Mouse (Mus musculus) midbrain, embryonic 15.5 days (tissue): ENCODE results near the gene BC005624. TPM values are rescaled to one million over a fixed set of nuclear protein-coding genes. Genes with fewer than 3 reads are reported as not detected.
A peak's percentile ranks its signal among the peaks of the same experiment; 100 is the strongest.
"Not testable (repeated sequence)": the region's sequence is repeated elsewhere in the genome, so short reads cannot be mapped to it uniquely, and the experiment has no call there.

Source experiments
- ATAC-seq: fragments of 200-750 bp; cut with Nextera tagmentation; replicated peaks from 2 replicates; pipeline ENCODE4 v1.8.0; 2017; ENCODE audit warnings: moderate TSS enrichment
- H3K27ac ChIP-seq: fragments of 300-500 bp; sonication (generic); 2 replicates; pipeline ENCODE4 v1.5.1; 2015; ENCODE audit warnings: mild to moderate bottlenecking, inconsistent platforms
- H3K27me3 ChIP-seq: fragments of 300-500 bp; sonication (generic); replicated peaks from 2 replicates; pipeline ENCODE4 v1.6.1; 2015; ENCODE audit warnings: inconsistent platforms
- H3K36me3 ChIP-seq: fragments of 300-500 bp; sonication (generic); replicated peaks from 2 replicates; pipeline ENCODE4 v1.6.1; 2015; ENCODE audit warnings: inconsistent platforms
- H3K4me1 ChIP-seq: fragments of 300-500 bp; sonication (generic); 2 replicates; pipeline ENCODE4 v1.6.1; 2015; ENCODE audit warnings: inconsistent platforms
- H3K4me2 ChIP-seq: fragments of 300-500 bp; sonication (generic); 2 replicates; pipeline ENCODE4 v1.6.1; 2015; ENCODE audit warnings: inconsistent platforms, mild to moderate bottlenecking, moderate library complexity
- H3K4me3 ChIP-seq: fragments of 300-500 bp; sonication (generic); 2 replicates; pipeline ENCODE4 v1.5.1; 2015; ENCODE audit warnings: mild to moderate bottlenecking, inconsistent platforms
- H3K9ac ChIP-seq: fragments of 300-500 bp; sonication (generic); 2 replicates; pipeline ENCODE4 v1.6.1; 2015; ENCODE audit warnings: mild to moderate bottlenecking, inconsistent platforms
- H3K9me3 ChIP-seq: fragments of 300-500 bp; sonication (generic); 2 replicates; pipeline ENCODE4 v1.6.1; 2016; ENCODE audit warnings: inconsistent platforms
- WGBS: fragments of 180-500 bp; shearing (Covaris S2); methylation state at CpG from one replicate; pipeline ENCODE4 v1.1.7; 2015; ENCODE audit warnings: mixed read lengths; 5-methylcytosine and 5-hydroxymethylcytosine counted together
- polyA plus RNA-seq: library from polyadenylated mRNA; unstranded; fragments of >200 nt; fragmentation: Nextera tagmentation; extraction: Ambion mirVana; gene quantifications from 2 replicates; pipeline ENCODE4 v1.2.1, GENCODE M21; 2015

The BC005624 gene
- polyA plus RNA-seq, 1 experiment from 2014 or later = 96.4 TPM

- H3K9me3 ChIP-seq = no peaks in the 10 kb centered on the region
- H3K27ac ChIP-seq = no peak overlapping the region
- H3K9ac ChIP-seq = no peak overlapping the region
- H3K36me3 ChIP-seq = peaks cover 49% of the 10 kb centered on the region
- no peak overlapping the region for H3K4me2 ChIP-seq
- H3K27me3 ChIP-seq = no peaks in the 10 kb centered on the region
- H3K4me1 ChIP-seq = peaks cover 20% of the 10 kb centered on the region
- ATAC-seq = no peak
- WGBS = 91% methylated on average over 11 of the region's 11 CpGs
- no peak overlapping the region for H3K4me3 ChIP-seq
Observed at GRCm38 (mm10) chr2:30962570-30963254, 19.3 kb downstream of the BC005624 start.

DNA sequence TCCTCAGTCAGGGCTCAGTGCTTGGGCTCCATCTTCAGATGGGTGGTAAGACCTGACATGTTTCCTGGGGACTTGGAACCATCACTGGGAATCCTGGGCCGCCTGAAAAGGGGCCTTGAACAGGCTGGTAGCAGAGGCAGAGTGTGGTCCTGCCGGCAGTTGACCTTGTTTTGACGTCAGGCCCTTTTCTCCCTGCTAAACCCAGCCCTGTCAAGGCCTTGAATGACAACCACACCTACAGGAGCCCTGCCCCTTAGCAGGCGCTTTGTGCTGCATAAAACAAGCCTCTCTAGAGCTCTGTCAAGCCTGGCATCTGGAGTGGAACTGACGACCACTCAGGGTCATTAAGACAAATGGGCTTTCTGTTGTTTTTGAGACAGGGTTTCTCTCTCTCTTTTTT, 22.1 kb downstream of the BC005624 start:
- 57% methylated on average over 5 of the region's 5 CpGs for WGBS
- ATAC-seq = no peak
- Histone ChIP-seq H3K27me3 (no peaks in the 10 kb centered on the region), H3K27ac (no peak overlapping the region), H3K9ac (no peak overlapping the region), H3K36me3 (peaks cover 71% of the 10 kb centered on the region), H3K4me3 (no peak overlapping the region), H3K9me3 (no peaks in the 10 kb centered on the region), H3K4me1 (peaks cover 13% of the 10 kb centered on the region), H3K4me2 (no peak overlapping the region)

GRCm38 (mm10) chr2:30958726-30959125, 23.3 kb downstream of the BC005624 start:
- H3K9ac ChIP-seq = no peak overlapping the region
- 94% methylated on average over 14 of the region's 14 CpGs for WGBS
- H3K27ac ChIP-seq = no peak overlapping the region
- peaks cover 71% of the 10 kb centered on the region for H3K36me3 ChIP-seq
- ATAC-seq = no peak
- H3K4me3 ChIP-seq = no peak overlapping the region
- H3K27me3 ChIP-seq = no peaks in the 10 kb centered on the region
- H3K9me3 ChIP-seq = no peaks in the 10 kb centered on the region
- peaks cover 24% of the 10 kb centered on the region for H3K4me1 ChIP-seq
- no peak overlapping the region for H3K4me2 ChIP-seq

DNA sequence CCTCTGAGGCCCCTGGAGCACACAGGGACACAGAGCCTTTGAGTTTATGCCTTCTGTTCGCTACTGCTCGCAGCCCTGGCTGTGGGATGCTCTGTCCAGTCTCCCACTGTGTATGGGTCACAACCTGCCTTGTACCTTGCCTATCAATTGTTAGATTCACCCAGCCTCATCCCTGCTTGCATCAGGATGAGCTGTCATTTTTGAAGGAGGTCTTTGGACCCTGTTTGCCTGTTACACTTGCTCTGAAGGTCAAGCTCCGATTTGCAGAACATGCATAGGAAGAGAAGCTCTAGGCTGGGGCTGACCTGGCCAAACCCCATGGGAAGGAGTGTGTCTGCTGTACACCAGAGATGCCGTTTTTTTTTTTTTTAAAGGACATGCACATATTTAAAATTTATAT, 24.5 kb downstream of the BC005624 start:
- H3K4me2 ChIP-seq = no peak overlapping the region
- peaks cover 28% of the 10 kb centered on the region for H3K4me1 ChIP-seq
- no peak for ATAC-seq
- no peaks in the 10 kb centered on the region for H3K27me3 ChIP-seq
- no peaks in the 10 kb centered on the region for H3K9me3 ChIP-seq
- no peak overlapping the region for H3K4me3 ChIP-seq
- no peak overlapping the region for H3K27ac ChIP-seq
- H3K36me3 ChIP-seq = peaks cover 64% of the 10 kb centered on the region
- 86% methylated on average over 4 of the region's 4 CpGs for WGBS
- no peak overlapping the region for H3K9ac ChIP-seq

- Histone ChIP-seq H3K36me3 (peaks cover 41% of the 10 kb centered on the region), H3K27me3 (no peaks in the 10 kb centered on the region), H3K27ac (no peak overlapping the region), H3K4me1 (peaks cover 32% of the 10 kb centered on the region), H3K4me3 (no peak overlapping the region), H3K4me2 (peak overlapping the region; percentile 83), H3K9ac (0 out of 2 replicates have a peak overlapping the region, but pooled peaks have one; percentile 14), H3K9me3 (no peaks in the 10 kb centered on the region)
- WGBS = 77% methylated on average over 6 of the region's 6 CpGs
- no peak for ATAC-seq
Observed at GRCm38 (mm10) chr2:30954797-30955196, 27.2 kb downstream of the BC005624 start.

DNA sequence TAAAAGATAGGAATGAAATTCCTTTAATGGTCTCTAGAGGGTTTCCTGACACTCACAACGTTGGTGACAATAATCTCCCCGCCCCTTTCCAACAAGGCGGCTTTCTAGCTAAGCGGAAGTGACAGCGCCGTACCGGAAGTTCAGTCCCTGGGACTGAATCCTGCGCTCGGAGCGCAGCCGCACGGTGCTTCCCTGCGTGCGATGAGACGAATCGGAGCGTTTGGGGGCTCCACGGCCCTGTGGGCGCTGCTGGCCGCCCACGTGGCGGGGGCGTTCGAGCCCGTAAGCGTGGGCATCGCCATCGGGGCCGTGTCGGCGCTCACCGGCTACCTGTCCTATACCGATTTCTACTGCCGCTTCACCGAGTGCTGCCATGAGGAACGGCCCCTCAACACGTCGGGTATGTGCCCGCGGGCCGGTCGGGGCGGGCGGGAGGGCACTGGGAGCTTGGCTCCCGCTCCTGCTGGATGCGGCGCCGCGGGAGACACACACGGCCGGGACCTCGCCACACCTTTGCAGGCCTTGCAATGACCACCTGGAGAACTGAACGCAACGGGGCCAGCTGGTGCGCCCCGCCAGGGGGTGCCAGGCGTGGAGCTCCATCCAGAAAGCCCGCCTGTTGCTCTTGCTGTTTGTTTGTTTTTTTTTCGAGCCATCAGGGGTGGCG, 29.0 kb downstream of the BC005624 start, which contains the start of gene Tor1b:
TSS of gene Tor1b (plus strand) at position 136 of the 667 bp plus-strand sequence.
- H3K9me3 ChIP-seq = no peaks in the 10 kb centered on the region
- H3K4me3 ChIP-seq = peak within 1 kb of the TSS; percentile 73
- H3K27ac ChIP-seq = peak within 1 kb of the TSS; percentile 86
- peak; percentile 94 for ATAC-seq
- WGBS = under 1% methylated on average over 60 of the region's 60 CpGs
- H3K4me1 ChIP-seq = peaks cover 32% of the 10 kb centered on the region
- peaks cover 23% of the 10 kb centered on the region for H3K36me3 ChIP-seq
- H3K27me3 ChIP-seq = no peaks in the 10 kb centered on the region
- peak within 1 kb of the TSS; percentile 72 for H3K9ac ChIP-seq
- peak within 1 kb of the TSS; percentile 83 for H3K4me2 ChIP-seq

DNA sequence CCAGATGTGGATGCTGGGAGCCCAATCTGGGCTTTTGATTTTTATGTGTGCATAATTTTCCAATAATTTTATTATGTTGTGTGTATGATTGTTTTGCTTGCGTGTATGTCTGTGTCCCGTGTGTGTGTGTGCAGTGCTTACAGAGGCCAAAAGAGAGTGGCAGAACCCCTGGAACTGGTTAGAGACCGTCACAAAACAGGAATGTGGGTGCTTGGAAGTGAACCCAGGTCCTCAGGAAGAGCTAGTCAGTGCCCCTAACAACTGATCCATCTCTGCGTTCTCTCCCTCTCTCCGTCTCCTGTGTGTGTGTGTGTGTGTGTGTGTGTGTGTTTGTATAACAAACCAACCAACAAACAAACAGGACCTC, 29.6 kb downstream of the BC005624 start:
- Histone ChIP-seq H3K4me2 (peak overlapping the region; percentile 83), H3K9ac (no peak overlapping the region), H3K36me3 (peaks cover 20% of the 10 kb centered on the region), H3K27ac (peak overlapping the region; percentile 86), H3K4me1 (peaks cover 32% of the 10 kb centered on the region), H3K27me3 (no peaks in the 10 kb centered on the region), H3K9me3 (no peaks in the 10 kb centered on the region), H3K4me3 (peak overlapping the region; percentile 73)
- WGBS = 28% methylated on average over 5 of the region's 5 CpGs
- ATAC-seq = peak; percentile 40; the same call in 1 of the 2 replicates

- Histone ChIP-seq H3K4me2 (peak overlapping the region; percentile 28), H3K9me3 (no peaks in the 10 kb centered on the region), H3K27ac (no peak overlapping the region), H3K4me3 (peak overlapping the region; percentile 17), H3K9ac (no peak overlapping the region), H3K4me1 (no peaks in the 10 kb centered on the region), H3K27me3 (no peaks in the 10 kb centered on the region), H3K36me3 (no peaks in the 10 kb centered on the region)
- ATAC-seq = no peak; the same call in 1 of the 2 replicates
- WGBS = 27% methylated on average over 16 of the region's 16 CpGs
Observed at GRCm38 (mm10) chr2:30942603-30943011, 39.4 kb downstream of the BC005624 start.

- H3K27me3 ChIP-seq, H3K4me1 ChIP-seq, ATAC-seq, H3K9ac ChIP-seq, H3K9me3 ChIP-seq, H3K4me2 ChIP-seq, H3K4me3 ChIP-seq, H3K36me3 ChIP-seq, H3K27ac ChIP-seq: not testable (repeated sequence)
- 57% methylated on average over 7 of the region's 7 CpGs for WGBS
Observed at GRCm38 (mm10) chr2:30942116-30942515, 39.9 kb downstream of the BC005624 start.

DNA sequence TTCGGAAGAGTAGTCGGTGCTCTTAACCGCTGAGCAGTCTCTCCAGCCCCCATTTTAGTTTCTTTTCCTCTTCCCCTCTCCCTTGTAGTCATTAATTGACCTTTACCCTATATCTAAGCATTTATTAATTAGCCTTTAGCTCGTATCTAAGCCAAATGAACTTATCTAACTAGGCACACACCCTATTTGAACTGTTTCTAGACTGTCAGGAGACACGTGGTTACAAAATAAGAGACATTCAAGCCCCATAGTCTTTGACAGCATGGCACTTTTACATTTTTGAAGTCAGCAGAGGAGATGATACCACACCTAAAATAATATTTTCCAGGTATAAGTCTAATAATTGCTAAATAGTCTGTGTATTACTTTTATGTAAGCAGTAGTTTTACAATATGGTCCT, 40.4 kb downstream of the BC005624 start:
- Histone ChIP-seq H3K4me2 (no peak overlapping the region), H3K36me3 (no peaks in the 10 kb centered on the region), H3K27ac (no peak overlapping the region), H3K27me3 (no peaks in the 10 kb centered on the region), H3K9ac (no peak overlapping the region), H3K4me3 (no peak overlapping the region), H3K4me1 (no peaks in the 10 kb centered on the region), H3K9me3 (no peaks in the 10 kb centered on the region)
- WGBS = 88% methylated on average over 5 of the region's 5 CpGs
- ATAC-seq = no peak

DNA sequence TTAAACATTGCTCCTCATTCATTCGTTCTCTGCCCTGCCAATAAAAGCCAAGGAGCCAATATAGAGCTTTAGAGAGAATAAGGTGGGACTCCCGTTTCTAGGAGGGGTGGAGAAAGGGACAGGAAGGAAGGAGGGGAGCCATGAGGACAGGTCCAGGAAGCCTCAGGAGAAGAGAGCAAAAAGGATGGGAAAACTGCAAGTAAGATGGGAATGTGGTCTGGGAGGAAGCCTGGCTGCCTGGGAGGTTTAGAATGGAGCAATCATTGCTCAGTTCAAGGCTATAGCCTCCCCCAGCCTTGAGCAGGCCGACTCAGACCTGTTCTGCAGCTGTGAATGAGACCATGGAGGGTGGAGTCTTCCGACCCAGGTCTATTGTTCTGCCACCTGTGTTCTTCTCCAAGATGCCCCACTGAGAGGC, 43.4 kb downstream of the BC005624 start:
- H3K27ac ChIP-seq = no peak overlapping the region
- no peak overlapping the region for H3K4me3 ChIP-seq
- no peaks in the 10 kb centered on the region for H3K27me3 ChIP-seq
- H3K36me3 ChIP-seq = no peaks in the 10 kb centered on the region
- 49% methylated on average over 4 of the region's 4 CpGs for WGBS
- no peak for ATAC-seq
- H3K9me3 ChIP-seq = no peaks in the 10 kb centered on the region
- H3K9ac ChIP-seq = no peak overlapping the region
- H3K4me1 ChIP-seq = no peaks in the 10 kb centered on the region
- no peak overlapping the region for H3K4me2 ChIP-seq

- Histone ChIP-seq H3K4me2 (no peak overlapping the region), H3K9me3 (no peaks in the 10 kb centered on the region), H3K36me3 (no peaks in the 10 kb centered on the region), H3K27ac (no peak overlapping the region), H3K4me1 (no peaks in the 10 kb centered on the region), H3K4me3 (no peak overlapping the region), H3K27me3 (no peaks in the 10 kb centered on the region), H3K9ac (no peak overlapping the region)
- 78% methylated on average over 8 of the region's 8 CpGs for WGBS
- ATAC-seq = no peak
Observed at GRCm38 (mm10) chr2:30937731-30938130, 44.3 kb downstream of the BC005624 start.

DNA sequence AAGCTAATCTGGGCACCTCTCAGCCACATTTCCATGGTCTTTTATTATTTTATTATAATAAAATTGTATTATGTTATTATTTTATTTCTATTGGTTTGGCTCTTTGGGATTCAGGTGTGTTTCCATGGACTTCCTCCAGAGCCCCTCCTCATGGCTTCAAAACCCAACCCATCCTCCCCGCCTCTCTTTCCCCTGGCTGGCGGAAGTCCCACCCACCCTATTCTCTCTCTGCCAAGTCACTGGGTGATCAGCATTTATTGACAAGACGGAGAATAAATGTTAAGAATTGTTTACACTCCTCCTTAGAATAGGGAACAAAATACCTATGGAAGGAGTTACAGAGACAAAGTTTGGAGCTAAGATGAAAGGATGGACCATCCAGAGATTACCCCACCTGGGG, 45.2 kb downstream of the BC005624 start:
- no peak for ATAC-seq
- Histone ChIP-seq H3K9me3 (no peaks in the 10 kb centered on the region), H3K27ac (no peak overlapping the region), H3K36me3 (no peaks in the 10 kb centered on the region), H3K4me3 (no peak overlapping the region), H3K4me1 (no peaks in the 10 kb centered on the region), H3K27me3 (no peaks in the 10 kb centered on the region), H3K9ac (no peak overlapping the region), H3K4me2 (no peak overlapping the region)
- WGBS = 60% methylated on average over 3 of the region's 3 CpGs
